Mouse (Mus musculus) embryonic facial prominence, embryonic 14.5 days (tissue): ENCODE results near the gene Naa38. TPM values are rescaled to one million over a fixed set of nuclear protein-coding genes. Genes with fewer than 3 reads are reported as not detected.
A peak's percentile ranks its signal among the peaks of the same experiment; 100 is the strongest.

Source experiments
- ATAC-seq: fragments of 200-750 bp; cut with Nextera tagmentation; 2 replicates; pipeline ENCODE4 v1.8.0; 2017; ENCODE audit warnings: low read depth, moderate number of reproducible peaks, moderate TSS enrichment
- DNase-seq: peaks from one replicate; pipeline ENCODE4 v3.0.0-alpha.2; 2015; ENCODE audit warnings: low spot score
- H3K27ac ChIP-seq: fragments of 300-500 bp; sonication (generic); replicated peaks from 2 replicates; pipeline ENCODE4 v1.5.1; 2014; ENCODE audit warnings: low read depth, mild to moderate bottlenecking, low read length, moderate library complexity
- H3K27me3 ChIP-seq: fragments of 300-500 bp; sonication (generic); replicated peaks from 2 replicates; pipeline ENCODE4 v1.6.1; 2014; ENCODE audit warnings: low read length; ENCODE audit not compliant: control insufficient read depth, insufficient read depth
- H3K36me3 ChIP-seq: fragments of 300-500 bp; sonication (generic); 2 replicates; pipeline ENCODE4 v1.6.1; 2014; ENCODE audit warnings: low read length, mixed read lengths; ENCODE audit not compliant: control insufficient read depth, insufficient read depth
- H3K4me1 ChIP-seq: fragments of 300-500 bp; sonication (generic); 2 replicates; pipeline ENCODE4 v1.6.1; 2014; ENCODE audit warnings: antibody characterized with exemption, low read length; ENCODE audit not compliant: control insufficient read depth, insufficient read depth
- H3K4me2 ChIP-seq: fragments of 300-500 bp; sonication (generic); 2 replicates; pipeline ENCODE4 v1.6.1; 2014; ENCODE audit warnings: low read depth, mild to moderate bottlenecking, low read length, moderate library complexity, mixed read lengths
- H3K4me3 ChIP-seq: fragments of 300-500 bp; sonication (generic); 2 replicates; pipeline ENCODE4 v1.5.1; 2014; ENCODE audit warnings: low read depth, mild to moderate bottlenecking, low read length
- H3K9ac ChIP-seq: fragments of 300-500 bp; sonication (generic); 2 replicates; pipeline ENCODE4 v1.6.1; 2014; ENCODE audit warnings: low read depth, mild to moderate bottlenecking, low read length, moderate library complexity, mixed read lengths
- H3K9me3 ChIP-seq: fragments of 300-500 bp; sonication (generic); 2 replicates; pipeline ENCODE4 v1.6.1; 2016; ENCODE audit warnings: low read length; ENCODE audit not compliant: control insufficient read depth
- WGBS: fragments of 180-500 bp; shearing (Covaris S2); extraction: QIAGEN DNeasy Blood & Tissue Kit; methylation state at CpG from one replicate; pipeline ENCODE4 v1.1.7; 2014; 5-methylcytosine and 5-hydroxymethylcytosine counted together
- polyA plus RNA-seq: library from polyadenylated mRNA; unstranded; fragments of >200 nt; fragmentation: Nextera tagmentation; extraction: Ambion mirVana; gene quantifications from 2 replicates; pipeline ENCODE4 v1.2.1, GENCODE M21; 2014

Gene Naa38
- polyA plus RNA-seq, 1 experiment from 2014 or later: 177 TPM

DNA sequence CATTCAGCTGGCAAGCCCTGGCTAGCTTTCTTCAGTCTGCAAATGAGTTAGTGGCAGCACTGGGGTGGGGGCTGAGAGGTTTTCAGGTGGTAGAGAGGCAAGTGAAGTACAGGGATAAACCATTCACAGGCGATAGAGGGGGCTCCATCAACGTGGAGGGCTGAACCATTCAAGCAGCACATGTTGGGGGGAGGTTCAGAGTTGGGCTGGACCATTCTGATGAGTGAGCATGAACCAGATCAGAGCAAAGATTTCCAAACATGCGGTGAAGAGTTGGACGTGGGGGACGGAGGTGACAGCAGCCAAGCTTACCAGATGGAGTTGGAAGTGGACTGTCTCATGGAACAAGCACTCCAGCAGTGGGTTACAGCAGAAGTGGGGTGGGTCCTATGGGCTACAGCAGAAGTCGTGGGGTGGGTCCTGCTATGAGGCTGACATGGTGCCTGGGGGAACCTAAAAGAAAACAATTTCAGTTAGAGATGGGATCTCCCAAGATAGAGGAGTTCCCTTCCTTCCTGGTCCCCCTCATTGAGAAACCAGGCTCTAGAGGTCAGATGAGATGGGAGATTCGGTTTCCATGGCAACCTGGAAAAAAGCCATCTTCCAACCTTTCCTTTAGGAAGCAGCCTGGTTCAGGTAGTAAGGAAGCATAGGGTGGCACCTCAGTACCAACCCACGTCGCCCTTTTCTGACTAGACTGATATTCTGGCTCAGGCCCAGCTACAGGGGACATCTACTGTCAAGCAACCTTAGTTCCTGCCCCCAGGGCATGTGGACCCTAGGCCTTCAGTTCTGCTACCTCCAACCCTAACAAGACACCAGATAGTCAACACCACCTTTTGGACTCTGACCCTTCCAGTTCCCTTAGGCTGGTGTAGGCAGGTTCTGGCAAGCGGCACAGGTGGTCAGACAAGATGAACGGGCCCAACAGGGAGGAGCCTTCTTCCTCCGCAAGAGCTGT lies 18.2 kb downstream of the Naa38 start, which contains the start of gene Kdm6b:
Kdm6b (minus strand) TSS at position 455 of the 961 bp plus-strand sequence.
- DNase-seq: peak; percentile 81
- 28% methylated on average over 12 of the region's 12 CpGs for WGBS

DNA sequence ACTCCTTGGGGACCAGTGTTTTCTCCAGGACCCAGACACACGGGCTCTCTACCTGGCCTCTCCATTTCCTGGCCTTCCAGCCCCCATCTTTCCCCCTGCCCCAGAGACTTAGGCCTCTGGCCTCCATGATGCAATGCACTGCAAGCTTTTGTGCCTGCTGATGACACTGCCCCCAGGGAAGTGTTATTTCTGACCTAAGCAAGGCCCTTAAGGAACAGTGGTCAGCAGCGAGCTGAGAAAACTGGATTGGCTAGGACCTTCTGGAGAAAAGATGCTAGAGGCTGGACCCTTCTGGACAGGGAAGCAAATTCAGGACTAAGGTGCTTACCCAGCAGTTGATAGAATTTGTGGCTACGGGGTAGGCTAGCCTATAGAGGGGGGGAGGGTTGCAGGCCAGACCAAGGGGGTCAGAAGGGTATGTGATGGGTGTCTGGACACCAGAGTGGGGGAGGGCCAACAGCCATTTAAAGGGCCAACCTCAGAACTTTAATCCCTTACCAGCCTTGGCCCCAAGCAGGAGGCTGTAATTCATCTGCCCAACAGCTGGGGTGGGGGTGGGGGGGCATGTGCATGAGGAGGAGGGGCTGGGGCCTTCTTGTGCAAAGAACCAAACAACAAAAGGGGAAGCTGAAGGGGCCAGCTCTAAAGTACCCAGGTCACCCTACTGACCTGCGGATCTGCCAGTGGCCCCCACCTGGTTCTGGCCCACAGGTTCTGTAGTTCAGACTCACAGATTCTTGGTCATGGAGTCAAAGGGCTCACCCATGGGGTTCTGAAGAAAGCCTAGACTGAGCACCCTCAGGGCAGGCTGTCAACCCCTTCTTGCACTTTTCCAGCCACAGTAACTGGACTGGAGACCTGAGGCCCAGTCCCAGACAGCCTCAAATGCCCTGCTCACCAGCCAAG lies 19.4 kb downstream of the Naa38 start:
- DNase-seq (no peak), ATAC-seq (no peak)
- Histone ChIP-seq H3K27me3 (no peaks in the 10 kb centered on the region), H3K4me3 (peak overlapping the region; percentile 77), H3K4me2 (peak overlapping the region; percentile 92), H3K4me1 (peaks cover 48% of the 10 kb centered on the region), H3K9me3 (no peaks in the 10 kb centered on the region), H3K27ac (peak overlapping the region; percentile 99), H3K9ac (peak overlapping the region; percentile 94), H3K36me3 (peaks cover 16% of the 10 kb centered on the region)
- WGBS: 10% methylated on average over 4 of the region's 4 CpGs

More for the DNA sequence above, 18.2 kb downstream of the Naa38 start, which contains the start of gene Kdm6b:
- Histone ChIP-seq H3K27me3 (no peaks in the 10 kb centered on the region), H3K9me3 (no peaks in the 10 kb centered on the region), H3K27ac (peak within 1 kb of the TSS; percentile 99), H3K36me3 (peaks cover 16% of the 10 kb centered on the region), H3K4me2 (peak within 1 kb of the TSS; percentile 92), H3K4me3 (peak within 1 kb of the TSS; percentile 77), H3K4me1 (peaks cover 48% of the 10 kb centered on the region), H3K9ac (peak within 1 kb of the TSS; percentile 94)
- ATAC-seq: no peak

DNA sequence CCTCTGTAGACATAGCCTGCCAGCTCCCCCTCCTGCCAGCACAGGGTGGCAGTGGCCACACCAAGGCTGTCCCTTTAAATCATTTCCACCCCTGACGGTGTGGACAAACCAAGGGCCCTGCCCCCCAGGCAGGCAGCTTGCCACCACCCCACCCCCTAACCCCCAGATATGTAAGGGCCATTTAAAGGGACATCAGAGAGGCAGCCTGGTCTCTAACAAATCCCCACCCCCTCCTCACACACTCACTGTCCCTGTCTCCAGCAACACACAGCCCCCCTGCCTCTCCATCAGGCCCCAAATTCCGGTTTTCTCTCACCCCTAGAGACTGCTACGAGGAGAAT lies 20.0 kb downstream of the Naa38 start:
- Histone ChIP-seq H3K4me2 (peak overlapping the region; percentile 92), H3K4me1 (peaks cover 53% of the 10 kb centered on the region), H3K9ac (peak overlapping the region; percentile 94), H3K36me3 (peaks cover 16% of the 10 kb centered on the region), H3K9me3 (no peaks in the 10 kb centered on the region), H3K4me3 (peak overlapping the region; percentile 77), H3K27ac (peak overlapping the region; percentile 99), H3K27me3 (no peaks in the 10 kb centered on the region)
- ATAC-seq: no peak
- peak; percentile 79 for DNase-seq
- 0% methylated on average over 3 of the region's 3 CpGs for WGBS

DNA sequence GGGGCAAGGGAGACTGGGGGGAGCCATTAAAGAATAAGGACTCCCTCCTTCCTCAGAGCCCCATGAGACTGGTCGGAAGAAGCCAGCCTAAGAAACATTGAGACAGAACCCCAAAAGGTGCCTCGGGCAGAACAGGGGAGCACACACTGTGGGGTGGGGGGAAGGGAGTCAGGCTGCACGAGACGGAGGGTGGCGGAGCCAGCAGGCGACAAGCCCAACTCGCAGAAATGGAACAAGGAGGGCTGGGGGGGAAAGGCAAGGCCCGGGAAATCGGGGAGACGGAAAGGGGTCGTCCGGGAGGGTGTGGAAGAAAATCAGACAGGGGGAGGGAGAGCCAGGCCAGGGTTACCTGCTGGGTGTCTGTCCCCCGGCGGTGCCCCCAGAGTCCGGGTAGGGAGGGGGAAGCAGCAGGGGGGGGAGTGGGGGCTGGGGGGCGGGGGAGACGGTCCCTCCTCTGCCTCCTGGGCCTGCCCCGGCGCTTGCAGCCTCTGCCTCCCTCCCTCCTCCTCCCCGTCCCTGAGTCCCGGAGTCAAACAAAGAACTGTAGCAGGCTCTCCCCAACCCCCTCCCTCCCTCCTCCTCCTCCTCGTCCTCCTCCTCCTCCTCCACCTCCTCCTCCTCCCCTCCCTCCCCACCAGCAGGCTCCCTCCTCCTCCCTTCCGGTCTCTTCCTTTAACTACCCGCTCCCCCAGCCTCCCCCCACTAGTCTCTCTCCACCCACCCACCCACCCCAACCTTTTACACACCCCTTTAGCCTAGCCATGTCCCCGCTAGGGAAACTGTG lies 20.6 kb downstream of the Naa38 start:
- H3K4me2 ChIP-seq: peak overlapping the region; percentile 92
- peaks cover 1% of the 10 kb centered on the region for H3K27me3 ChIP-seq
- H3K4me1 ChIP-seq: peaks cover 56% of the 10 kb centered on the region
- no peaks in the 10 kb centered on the region for H3K9me3 ChIP-seq
- WGBS: under 1% methylated on average over 11 of the region's 25 CpGs
- ATAC-seq (peak; percentile 10; the same call in 1 of the 2 replicates), DNase-seq (peak; percentile 94)
- peak overlapping the region; percentile 77 for H3K4me3 ChIP-seq
- peak overlapping the region; percentile 99 for H3K27ac ChIP-seq
- H3K9ac ChIP-seq: peak overlapping the region; percentile 94
- H3K36me3 ChIP-seq: peaks cover 16% of the 10 kb centered on the region

DNA sequence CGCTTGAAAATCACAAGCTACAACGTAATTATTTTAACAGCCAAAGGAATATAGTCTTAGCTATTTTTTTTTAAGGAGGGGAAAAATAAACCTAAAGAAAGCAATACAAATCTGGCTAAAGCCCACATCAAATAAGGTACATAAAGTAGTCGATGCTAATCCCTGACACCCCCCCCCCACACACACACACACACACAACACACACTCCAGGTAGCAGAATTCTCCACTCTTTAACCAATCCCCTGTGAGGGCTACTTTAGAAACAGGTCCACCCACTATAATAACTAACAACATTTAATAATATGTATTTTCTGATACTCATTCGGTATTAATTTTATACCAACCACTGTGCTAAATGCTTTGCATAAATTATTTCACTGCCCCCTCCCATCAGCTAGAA lies 21.2 kb downstream of the Naa38 start:
- Histone ChIP-seq H3K27me3 (peaks cover 8% of the 10 kb centered on the region), H3K9ac (peak overlapping the region; percentile 94), H3K4me1 (peaks cover 56% of the 10 kb centered on the region), H3K4me3 (peak overlapping the region; percentile 77), H3K9me3 (no peaks in the 10 kb centered on the region), H3K4me2 (peak overlapping the region; percentile 92), H3K36me3 (peaks cover 16% of the 10 kb centered on the region), H3K27ac (peak overlapping the region; percentile 99)
- under 1% methylated on average over 4 of the region's 4 CpGs for WGBS
- no peak for ATAC-seq
- no peak for DNase-seq

DNA sequence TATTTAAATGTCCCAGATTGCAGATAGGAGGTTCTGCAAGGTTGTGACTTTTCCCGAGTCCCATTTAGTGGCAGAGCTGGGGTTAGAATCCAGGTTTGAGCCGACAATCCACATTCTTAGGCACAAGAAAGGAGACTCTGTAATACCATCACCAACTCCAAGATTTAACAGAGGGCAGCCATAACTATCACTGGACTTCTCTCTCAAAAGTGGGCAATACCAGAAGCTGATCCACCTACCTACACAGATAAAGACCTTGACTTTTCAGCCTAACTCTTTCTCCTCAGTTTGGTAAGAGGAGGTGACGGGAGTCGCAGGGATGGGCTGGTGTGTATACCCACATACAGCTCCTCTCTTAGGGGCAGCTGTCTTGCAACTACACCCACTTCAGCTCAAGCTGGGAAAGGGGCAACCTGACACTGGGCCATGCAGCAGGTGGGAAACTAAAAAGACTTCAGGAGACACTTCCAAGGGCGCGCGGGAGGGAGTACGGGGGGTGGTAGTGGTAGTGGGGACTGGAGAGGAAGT lies 21.7 kb downstream of the Naa38 start:
- H3K36me3 ChIP-seq: peaks cover 15% of the 10 kb centered on the region
- DNase-seq: no peak
- H3K9me3 ChIP-seq: no peaks in the 10 kb centered on the region
- peak overlapping the region; percentile 74; the same call in 1 of the 2 replicates for H3K9ac ChIP-seq
- 4% methylated on average over 8 of the region's 8 CpGs for WGBS
- peak overlapping the region; percentile 99 for H3K27ac ChIP-seq
- ATAC-seq: no peak
- H3K27me3 ChIP-seq: peaks cover 13% of the 10 kb centered on the region
- peak overlapping the region; percentile 92 for H3K4me2 ChIP-seq
- H3K4me3 ChIP-seq: peak overlapping the region; percentile 77
- peaks cover 52% of the 10 kb centered on the region for H3K4me1 ChIP-seq

DNA sequence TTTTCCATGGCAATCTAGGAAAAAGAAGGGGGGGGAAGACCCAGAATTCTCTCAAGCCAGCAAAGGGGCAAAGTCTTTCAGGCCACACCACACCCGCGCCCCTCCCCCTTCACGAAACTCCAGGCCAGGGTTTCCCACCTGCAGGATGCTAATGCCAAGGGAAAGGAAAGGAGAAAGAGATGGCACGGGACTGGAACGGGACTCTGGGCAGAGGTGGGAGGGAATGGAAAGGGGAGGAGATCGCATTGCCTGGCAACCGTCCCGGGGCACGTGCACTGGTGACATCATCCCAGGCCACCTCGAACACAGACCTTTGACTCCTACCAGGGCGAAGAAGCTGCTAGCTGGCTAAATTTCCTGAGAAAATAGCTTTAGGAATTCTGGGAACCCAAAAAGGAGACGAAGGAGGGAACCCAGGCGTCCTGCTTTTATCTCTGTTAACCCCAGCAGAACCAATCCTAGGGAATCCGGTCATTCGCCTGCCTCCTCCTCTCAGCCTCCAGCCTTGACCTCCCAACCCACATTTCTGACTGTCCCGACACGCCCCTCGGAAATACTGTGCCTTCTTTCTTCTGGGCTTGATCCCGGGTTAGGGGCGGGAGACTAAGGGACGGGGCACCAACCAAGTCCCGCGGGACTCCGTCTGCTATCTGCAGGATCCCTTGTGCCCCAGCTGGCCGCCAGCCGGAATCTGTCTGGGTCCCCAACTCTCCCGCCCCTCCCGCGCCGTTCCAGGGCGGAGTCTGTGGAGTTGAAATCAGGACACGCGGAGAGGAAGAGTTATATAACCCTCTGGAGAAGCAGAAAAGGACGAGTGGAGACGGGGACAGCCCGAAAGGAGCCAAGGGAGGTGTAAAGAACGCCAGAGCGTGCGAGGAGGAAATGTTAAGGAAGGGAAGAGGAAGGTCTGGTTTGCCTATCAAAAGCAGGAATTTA lies 22.4 kb downstream of the Naa38 start:
- Histone ChIP-seq H3K4me3 (peak overlapping the region; percentile 77), H3K27ac (peak overlapping the region; percentile 99), H3K9ac (peak overlapping the region; percentile 74), H3K4me1 (peaks cover 45% of the 10 kb centered on the region), H3K36me3 (peaks cover 8% of the 10 kb centered on the region; the same call in 1 of the 2 replicates), H3K27me3 (peaks cover 19% of the 10 kb centered on the region), H3K9me3 (no peaks in the 10 kb centered on the region), H3K4me2 (peak overlapping the region; percentile 92)
- DNase-seq (peak; percentile 96), ATAC-seq (peak; percentile 32)
- WGBS: under 1% methylated on average over 39 of the region's 39 CpGs
